Mouse (Mus musculus) heart, embryonic 16.5 days (tissue): ENCODE measurements at regions not wholly inside any gene's neighbourhood (a gene's known extent, or its start where the extent isn't known, plus 50 kb on each side); places are given as distances from the start of the nearest gene placed in this dataset.

ENCODE experiments used
- ATAC-seq: fragments of 200-750 bp; cut with Nextera tagmentation; replicated peaks from 2 replicates; pipeline ENCODE4 v1.8.0; 2017; ENCODE audit warnings: moderate number of reproducible peaks; ENCODE audit not compliant: insufficient read depth, low FRiP score; ENCODE audit errors: extremely low read depth
- H3K27ac ChIP-seq: fragments of 300-500 bp; sonication (generic); 2 replicates; pipeline ENCODE4 v1.5.1; 2014; ENCODE audit warnings: mild to moderate bottlenecking, low read length, control low read depth, moderate library complexity
- H3K27me3 ChIP-seq: fragments of 300-500 bp; sonication (generic); 2 replicates; pipeline ENCODE4 v1.6.1; 2014; ENCODE audit warnings: low read length, mixed read lengths; ENCODE audit not compliant: control insufficient read depth, insufficient read depth
- H3K36me3 ChIP-seq: fragments of 300-500 bp; sonication (generic); 2 replicates; pipeline ENCODE4 v1.6.1; 2014; ENCODE audit not compliant: control insufficient read depth, insufficient read depth
- H3K4me1 ChIP-seq: fragments of 300-500 bp; sonication (generic); 2 replicates; pipeline ENCODE4 v1.6.1; 2014; ENCODE audit warnings: low read length, mixed read lengths; ENCODE audit not compliant: control insufficient read depth, insufficient read depth
- H3K4me2 ChIP-seq: fragments of 300-500 bp; sonication (generic); 2 replicates; pipeline ENCODE4 v1.6.1; 2014; ENCODE audit warnings: low read depth, mild to moderate bottlenecking, control low read depth, low read length
- H3K4me3 ChIP-seq: fragments of 300-500 bp; sonication (generic); 2 replicates; pipeline ENCODE4 v1.5.1; 2014; ENCODE audit warnings: mild to moderate bottlenecking, control low read depth, low read length
- H3K9ac ChIP-seq: fragments of 300-500 bp; sonication (generic); 2 replicates; pipeline ENCODE4 v1.6.1; 2014; ENCODE audit warnings: low read length, control low read depth
- H3K9me3 ChIP-seq: fragments of 300-500 bp; sonication (generic); replicated peaks from 2 replicates; pipeline ENCODE4 v1.6.1; 2016; ENCODE audit warnings: low read length; ENCODE audit not compliant: control insufficient read depth
- WGBS: fragments of 180-500 bp; shearing (Covaris S2); extraction: QIAGEN DNeasy Blood & Tissue Kit; methylation state at CpG from one replicate; pipeline ENCODE4 v1.1.7; 2014; 5-methylcytosine and 5-hydroxymethylcytosine counted together

DNA sequence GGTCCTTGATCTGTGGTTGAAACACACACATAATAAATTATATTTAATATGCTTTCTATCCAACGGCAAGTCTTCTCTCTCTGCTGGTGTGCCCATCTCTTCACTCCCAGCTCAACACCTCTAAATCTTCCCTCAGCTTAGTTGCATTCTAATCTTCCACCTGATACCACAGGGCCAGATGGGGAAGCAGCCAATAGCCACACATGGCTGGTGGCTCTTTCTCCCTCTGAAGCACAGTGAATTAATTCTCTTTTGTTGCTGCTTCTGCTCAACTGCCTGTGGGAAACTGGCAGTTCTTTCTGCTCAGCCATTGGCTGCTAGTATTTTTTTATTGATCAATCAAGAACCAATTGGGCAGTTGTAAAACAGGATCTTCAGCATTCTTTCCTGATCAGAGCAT, 750.0 kb downstream of the Serpinb8 start:
- no peak overlapping the region for H3K27ac ChIP-seq
- H3K4me1 ChIP-seq: no peaks in the 10 kb centered on the region
- 71% methylated on average over 1 of the region's 1 CpGs for WGBS
- H3K36me3 ChIP-seq: no peaks in the 10 kb centered on the region
- H3K9ac ChIP-seq: no peak overlapping the region
- no peaks in the 10 kb centered on the region for H3K9me3 ChIP-seq
- H3K4me3 ChIP-seq: no peak overlapping the region
- no peak for ATAC-seq
- H3K27me3 ChIP-seq: no peaks in the 10 kb centered on the region
- no peak overlapping the region for H3K4me2 ChIP-seq

GRCm38 (mm10) chr1:108341352-108341751, 751.5 kb downstream of the Serpinb8 start:
- WGBS: 50% methylated on average over 1 of the region's 1 CpGs
- ATAC-seq: no peak
- no peak overlapping the region for H3K4me3 ChIP-seq
- H3K4me2 ChIP-seq: no peak overlapping the region
- no peaks in the 10 kb centered on the region for H3K36me3 ChIP-seq
- H3K9ac ChIP-seq: no peak overlapping the region
- no peaks in the 10 kb centered on the region for H3K9me3 ChIP-seq
- H3K27me3 ChIP-seq: no peaks in the 10 kb centered on the region
- H3K27ac ChIP-seq: no peak overlapping the region
- H3K4me1 ChIP-seq: no peaks in the 10 kb centered on the region

DNA sequence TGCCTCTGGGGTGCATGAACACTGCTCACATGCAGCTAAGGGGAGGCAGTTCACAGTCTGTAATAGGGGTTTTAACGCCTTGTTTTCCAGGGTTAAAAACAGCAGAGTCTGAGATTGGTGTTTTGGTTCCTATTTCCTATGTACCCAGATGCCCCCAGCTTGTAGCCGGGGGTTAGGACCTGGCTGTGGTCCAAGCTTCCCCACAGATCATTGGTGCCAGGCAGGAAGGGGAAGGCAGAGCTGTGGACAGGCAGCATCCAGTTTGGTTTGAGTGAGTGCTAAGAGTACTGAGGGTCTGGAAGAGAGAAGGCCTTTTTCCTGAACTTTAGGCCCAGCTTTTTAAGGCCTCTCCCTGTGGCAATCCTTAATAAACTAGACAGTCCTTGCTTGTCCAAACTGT, 774.0 kb downstream of the Serpinb8 start:
- H3K4me3 ChIP-seq: no peak overlapping the region
- 44% methylated on average over 2 of the region's 2 CpGs for WGBS
- H3K4me2 ChIP-seq: no peak overlapping the region
- no peaks in the 10 kb centered on the region for H3K36me3 ChIP-seq
- H3K27ac ChIP-seq: no peak overlapping the region
- H3K27me3 ChIP-seq: no peaks in the 10 kb centered on the region
- no peaks in the 10 kb centered on the region for H3K4me1 ChIP-seq
- no peak for ATAC-seq
- no peak overlapping the region for H3K9ac ChIP-seq
- H3K9me3 ChIP-seq: no peaks in the 10 kb centered on the region

DNA sequence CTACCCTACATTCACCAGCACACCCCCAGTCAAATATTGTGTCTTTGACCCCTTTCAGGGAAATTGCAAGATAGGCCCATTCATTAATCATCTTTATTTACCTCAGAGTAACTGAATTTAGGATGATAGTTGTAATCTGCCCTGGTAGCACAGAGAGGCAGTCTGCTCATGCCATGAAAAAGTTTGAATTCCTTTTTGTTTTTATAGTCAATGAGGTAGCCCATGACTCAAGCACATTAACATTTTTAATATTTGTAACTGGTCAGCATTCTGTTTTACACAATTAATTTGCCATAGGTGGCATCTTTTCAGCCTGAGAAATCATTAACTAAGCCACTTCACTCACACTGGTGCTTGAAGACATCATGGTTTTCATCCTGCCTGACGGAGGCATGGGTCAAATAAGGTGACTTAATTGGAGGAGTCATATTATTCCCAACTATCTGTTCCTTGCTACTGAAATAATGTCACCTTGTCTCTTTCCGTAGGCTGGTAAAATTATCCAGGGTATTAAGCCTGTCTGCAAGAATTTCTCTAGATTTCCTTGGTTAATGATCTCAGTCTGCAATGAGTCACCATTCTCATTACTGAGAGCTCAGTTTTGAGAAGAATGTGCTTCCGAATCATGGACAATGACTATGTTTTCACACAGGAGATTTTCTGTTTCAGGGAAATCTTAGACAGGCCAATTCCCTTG, 780.2 kb downstream of the Serpinb8 start:
- H3K4me3 ChIP-seq: no peak overlapping the region
- no peaks in the 10 kb centered on the region for H3K4me1 ChIP-seq
- H3K36me3 ChIP-seq: no peaks in the 10 kb centered on the region
- 66% methylated on average over 3 of the region's 3 CpGs for WGBS
- no peaks in the 10 kb centered on the region for H3K27me3 ChIP-seq
- H3K4me2 ChIP-seq: no peak overlapping the region
- no peak for ATAC-seq
- H3K9ac ChIP-seq: no peak overlapping the region
- H3K9me3 ChIP-seq: no peaks in the 10 kb centered on the region
- H3K27ac ChIP-seq: no peak overlapping the region

DNA sequence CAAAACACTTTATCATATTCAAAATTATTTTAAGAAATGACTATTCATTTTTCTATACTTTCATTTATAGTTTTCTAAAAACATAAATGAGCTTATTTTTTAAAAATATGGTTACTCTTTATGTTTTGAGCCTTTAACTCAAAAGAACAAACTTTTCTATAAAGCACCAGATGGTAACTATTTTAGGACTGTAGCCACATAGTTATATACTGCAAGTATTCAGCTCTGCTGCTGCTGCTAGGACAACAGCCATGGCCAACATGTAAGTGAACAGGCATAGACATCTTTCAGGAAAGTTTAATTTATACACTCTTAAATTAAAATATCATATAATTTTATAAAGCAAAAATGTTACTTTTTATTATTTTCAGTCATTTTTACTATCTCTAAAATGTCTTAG, 800.1 kb downstream of the Serpinb8 start:
- H3K9me3 ChIP-seq: no peaks in the 10 kb centered on the region
- H3K27ac ChIP-seq: no peak overlapping the region
- no peak overlapping the region for H3K9ac ChIP-seq
- H3K4me1 ChIP-seq: no peaks in the 10 kb centered on the region
- H3K36me3 ChIP-seq: no peaks in the 10 kb centered on the region
- ATAC-seq: no peak
- H3K27me3 ChIP-seq: no peaks in the 10 kb centered on the region
- H3K4me3 ChIP-seq: no peak overlapping the region
- no peak overlapping the region for H3K4me2 ChIP-seq

DNA sequence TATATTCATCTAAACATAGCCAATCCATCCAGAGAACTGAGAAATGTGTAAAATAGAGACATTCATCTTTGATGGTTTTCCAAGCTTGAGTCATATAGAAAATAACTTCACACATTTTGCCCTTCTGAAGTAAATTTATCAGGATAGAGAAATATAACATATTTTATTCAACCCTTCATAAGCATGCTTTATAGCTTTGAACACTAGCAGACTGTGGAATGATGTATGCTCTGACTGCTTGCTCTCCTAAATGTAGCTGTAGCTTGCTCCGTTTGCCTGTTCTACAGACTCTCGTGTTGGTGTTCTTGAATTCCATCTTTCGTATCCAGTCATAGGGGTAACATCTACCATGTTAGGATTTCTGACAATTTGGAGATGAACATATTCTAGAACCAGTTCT, 800.7 kb downstream of the Serpinb8 start:
- Histone ChIP-seq H3K27ac (no peak overlapping the region), H3K4me3 (no peak overlapping the region), H3K9me3 (no peaks in the 10 kb centered on the region), H3K4me2 (no peak overlapping the region), H3K4me1 (no peaks in the 10 kb centered on the region), H3K36me3 (no peaks in the 10 kb centered on the region), H3K9ac (no peak overlapping the region), H3K27me3 (no peaks in the 10 kb centered on the region)
- ATAC-seq: no peak
- 81% methylated on average over 3 of the region's 3 CpGs for WGBS

DNA sequence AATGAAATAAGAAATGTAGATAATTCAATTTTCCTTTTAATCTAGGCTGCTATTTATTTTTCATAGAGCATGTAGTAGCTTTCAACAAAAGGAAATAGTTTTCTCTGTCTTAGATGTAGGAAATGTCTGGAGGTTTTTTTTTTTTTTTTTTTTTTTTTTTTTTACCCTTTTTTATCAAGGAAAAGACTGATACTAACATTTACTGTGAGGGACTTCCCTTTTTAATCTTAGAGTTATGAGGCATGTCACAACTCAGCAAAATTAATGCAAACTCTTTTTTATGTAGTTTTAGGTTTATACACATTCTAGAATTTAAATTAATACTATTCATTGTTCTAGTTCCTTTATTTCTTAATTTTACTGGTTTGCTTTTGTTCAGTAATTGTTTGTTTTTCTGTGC, 850.0 kb downstream of the Serpinb8 start:
- H3K4me2 ChIP-seq: no peak overlapping the region
- H3K27ac ChIP-seq: no peak overlapping the region
- no peaks in the 10 kb centered on the region for H3K36me3 ChIP-seq
- no peak for ATAC-seq
- no peaks in the 10 kb centered on the region for H3K27me3 ChIP-seq
- no peaks in the 10 kb centered on the region for H3K9me3 ChIP-seq
- no peak overlapping the region for H3K9ac ChIP-seq
- no peak overlapping the region for H3K4me3 ChIP-seq
- no peaks in the 10 kb centered on the region for H3K4me1 ChIP-seq

DNA sequence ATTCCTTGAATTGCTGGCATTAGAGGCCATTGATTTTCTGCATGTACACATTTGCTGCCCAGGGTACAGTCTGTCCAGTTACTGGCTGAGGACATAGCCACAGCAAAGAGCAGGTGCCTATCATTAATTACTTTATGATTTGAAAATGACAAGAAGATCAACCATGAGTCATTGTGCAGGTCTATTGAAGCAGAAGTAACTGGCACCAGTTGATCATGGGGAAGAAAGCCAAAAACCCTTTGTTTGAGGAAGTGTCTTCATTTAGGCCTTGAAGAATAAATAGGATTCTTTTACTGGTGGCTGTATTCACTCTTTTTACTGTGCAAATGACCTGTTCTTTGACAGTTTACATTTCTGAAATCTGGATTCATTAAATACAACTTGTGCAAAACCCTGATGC, 863.0 kb downstream of the Serpinb8 start:
- Histone ChIP-seq H3K4me2 (no peak overlapping the region), H3K27ac (no peak overlapping the region), H3K4me3 (no peak overlapping the region), H3K27me3 (no peaks in the 10 kb centered on the region), H3K9ac (no peak overlapping the region), H3K36me3 (no peaks in the 10 kb centered on the region), H3K9me3 (no peaks in the 10 kb centered on the region), H3K4me1 (no peaks in the 10 kb centered on the region)
- ATAC-seq: no peak

- WGBS: 80% methylated on average over 2 of the region's 2 CpGs
- H3K9ac ChIP-seq: no peak overlapping the region
- ATAC-seq: no peak
- no peak overlapping the region for H3K4me2 ChIP-seq
- H3K4me1 ChIP-seq: no peaks in the 10 kb centered on the region
- H3K27ac ChIP-seq: no peak overlapping the region
- no peaks in the 10 kb centered on the region for H3K27me3 ChIP-seq
- H3K36me3 ChIP-seq: no peaks in the 10 kb centered on the region
- H3K4me3 ChIP-seq: no peak overlapping the region
- H3K9me3 ChIP-seq: no peaks in the 10 kb centered on the region
Observed at GRCm38 (mm10) chr1:108472031-108472430, 882.2 kb downstream of the Serpinb8 start.

DNA sequence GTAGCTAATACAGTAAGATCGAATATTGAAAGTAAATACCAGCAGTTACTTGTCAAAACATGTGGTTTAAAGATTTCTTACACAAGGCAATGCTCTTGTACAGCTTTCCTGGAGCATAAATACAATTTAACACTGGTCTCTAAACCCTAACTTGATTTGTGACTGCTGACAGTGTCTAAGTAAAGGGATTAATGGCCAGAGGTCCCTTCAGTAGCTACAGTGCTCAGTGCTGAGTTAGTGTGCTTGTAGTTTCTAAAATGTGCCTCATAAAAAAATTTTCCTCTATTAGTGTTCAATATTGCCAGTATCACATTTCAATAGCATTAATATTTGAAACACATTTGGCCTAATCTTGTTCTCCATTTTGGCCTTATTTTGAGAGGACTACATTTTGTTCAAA, 909.0 kb downstream of the Serpinb8 start:
- H3K4me3 ChIP-seq: no peak overlapping the region
- ATAC-seq: no peak
- H3K36me3 ChIP-seq: no peaks in the 10 kb centered on the region
- H3K4me1 ChIP-seq: no peaks in the 10 kb centered on the region
- no peak overlapping the region for H3K9ac ChIP-seq
- no peaks in the 10 kb centered on the region for H3K27me3 ChIP-seq
- H3K27ac ChIP-seq: no peak overlapping the region
- no peak overlapping the region for H3K4me2 ChIP-seq
- WGBS: 50% methylated on average over 1 of the region's 1 CpGs
- H3K9me3 ChIP-seq: no peaks in the 10 kb centered on the region
